Mouse (Mus musculus) heart, adult 2 months (tissue): ENCODE results near the gene Rbl2. TPM values are rescaled to one million over a fixed set of nuclear protein-coding genes. Genes with fewer than 3 reads are reported as not detected.
A peak's percentile ranks its signal among the peaks of the same experiment; 100 is the strongest.

Source experiments
- DNase-seq, 2 experiments: peaks; one replicate each; pipeline ENCODE4 v3.0.0; 2021
- H3K27ac ChIP-seq: fragments of 200-600 bp; 2 replicates; pipeline ENCODE4 v1.8.1; 2022
- H3K27me3 ChIP-seq: fragments of 200-500 bp; 2 replicates; pipeline ENCODE4 v1.6.1; 2012; ENCODE audit warnings: mild to moderate bottlenecking, low read length, inconsistent platforms, mixed read lengths; ENCODE audit not compliant: control insufficient read depth, insufficient read depth
- H3K36me3 ChIP-seq: fragments of 200-500 bp; 2 replicates; pipeline ENCODE4 v1.6.1; 2012; ENCODE audit warnings: low read length, inconsistent platforms; ENCODE audit not compliant: control insufficient read depth, insufficient read depth
- H3K4me1 ChIP-seq: fragments of 200-500 bp; 2 replicates; pipeline ENCODE4 v1.6.1; 2011; ENCODE audit warnings: low read length; ENCODE audit not compliant: control insufficient read depth, insufficient read depth
- H3K4me3 ChIP-seq: fragments of 200-600 bp; 2 replicates; pipeline ENCODE4 v1.8.1; 2022
- H3K79me2 ChIP-seq: fragments of 200-500 bp; replicated peaks from 2 replicates; pipeline ENCODE4 v1.6.1; 2012; ENCODE audit warnings: mild to moderate bottlenecking, inconsistent platforms, low read length, moderate library complexity, mixed read lengths; ENCODE audit not compliant: control insufficient read depth, insufficient read depth
- H3K9ac ChIP-seq: fragments of 200-500 bp; 2 replicates; pipeline ENCODE4 v1.6.1; 2012; ENCODE audit warnings: low read depth, mild to moderate bottlenecking, control low read depth, inconsistent platforms, low read length, mixed read lengths
- CTCF ChIP-seq: fragments of 200-600 bp; IDR thresholded peaks from 2 replicates; pipeline ENCODE4 v1.8.1; 2022; ENCODE audit warnings: antibody characterized with exemption, mild to moderate bottlenecking, moderate library complexity
- EP300 ChIP-seq: fragments of 200-500 bp; IDR thresholded peaks from 2 replicates; pipeline ENCODE4 v1.6.1; 2011; ENCODE audit warnings: low read depth, low read length, control low read depth; ENCODE audit not compliant: insufficient read depth
- POLR2A ChIP-seq: fragments of 200-500 bp; IDR thresholded peaks from 2 replicates; pipeline ENCODE4 v1.6.1; 2011; ENCODE audit warnings: mild to moderate bottlenecking, low read depth, low read length, control low read depth; ENCODE audit not compliant: insufficient read depth
- WGBS: fragments of 180-500 bp; shearing (Covaris S2); methylation state at CpG from one replicate; pipeline ENCODE4 v1.1.7; 2018; 5-methylcytosine and 5-hydroxymethylcytosine counted together
- intact Hi-C: fragments of 180-260 bp; cut with DNase I; formaldehyde crosslinking; loops from one replicate; pipeline ENCODE4 v1.15.1; 2025
- polyA plus RNA-seq: library from polyadenylated mRNA; depleted of rRNA; stranded (reverse); fragments of >200 nt; gene quantifications from 2 replicates; pipeline ENCODE4 v1.2.3, GENCODE M21; 2012
- total RNA-seq, 2 experiments: library from RNA; stranded (reverse); gene quantifications; 2 replicates each; pipeline ENCODE4 v1.2.3; 2021

The Rbl2 gene
- total and polyA plus RNA-seq, 3 experiments: 25.8 to 41.7 (median 30.4) TPM

- Histone ChIP-seq H3K27me3 (no peaks in the 10 kb centered on the region), H3K79me2 (no peaks in the 10 kb centered on the region), H3K9ac (no peak overlapping the region), H3K4me3 (no peak overlapping the region), H3K4me1 (no peaks in the 10 kb centered on the region), H3K36me3 (no peaks in the 10 kb centered on the region), H3K27ac (no peak overlapping the region)
- intact Hi-C loops: no loop called here
- WGBS: 64% methylated on average over 15 of the region's 15 CpGs
- DNase-seq: no peak
- no peak for TF ChIP-seq POLR2A
- no peak for TF ChIP-seq CTCF
- TF ChIP-seq EP300: no peak
Observed at GRCm38 (mm10) chr8:91148643-91149178, 78.9 kb downstream of the Rbl2 start.

- Histone ChIP-seq H3K27me3 (no peaks in the 10 kb centered on the region), H3K36me3 (no peaks in the 10 kb centered on the region), H3K27ac (no peak overlapping the region), H3K79me2 (no peaks in the 10 kb centered on the region), H3K9ac (no peak overlapping the region), H3K4me1 (no peaks in the 10 kb centered on the region), H3K4me3 (no peak overlapping the region)
- intact Hi-C loops: no loop called here
- TF ChIP-seq CTCF: no peak
- TF ChIP-seq POLR2A: no peak
- TF ChIP-seq EP300: no peak
- DNase-seq: no peak
- WGBS: 65% methylated on average over 3 of the region's 3 CpGs
Observed at GRCm38 (mm10) chr8:91149298-91149697, 79.4 kb downstream of the Rbl2 start.

GRCm38 (mm10) chr8:91151531-91151930, 81.7 kb downstream of the Rbl2 start:
- no peak overlapping the region for H3K9ac ChIP-seq
- TF ChIP-seq POLR2A: no peak
- no peak for TF ChIP-seq CTCF
- no peak for TF ChIP-seq EP300
- 92% methylated on average over 7 of the region's 7 CpGs for WGBS
- H3K27me3 ChIP-seq: no peaks in the 10 kb centered on the region
- no peaks in the 10 kb centered on the region for H3K4me1 ChIP-seq
- intact Hi-C loops: no loop called here
- no peak overlapping the region for H3K4me3 ChIP-seq
- H3K79me2 ChIP-seq: no peaks in the 10 kb centered on the region
- no peak for DNase-seq
- no peaks in the 10 kb centered on the region for H3K36me3 ChIP-seq
- H3K27ac ChIP-seq: no peak overlapping the region

GRCm38 (mm10) chr8:91153831-91154230, 84.0 kb downstream of the Rbl2 start:
- no peak for TF ChIP-seq POLR2A
- TF ChIP-seq CTCF: 0 out of 2 replicates have a peak, but pooled peaks have one; percentile 3
- no peak for DNase-seq
- no peaks in the 10 kb centered on the region for H3K36me3 ChIP-seq
- no peak overlapping the region for H3K4me3 ChIP-seq
- H3K27ac ChIP-seq: no peak overlapping the region
- no peaks in the 10 kb centered on the region for H3K27me3 ChIP-seq
- H3K9ac ChIP-seq: no peak overlapping the region
- 66% methylated on average over 3 of the region's 3 CpGs for WGBS
- intact Hi-C loops: no loop called here
- H3K4me1 ChIP-seq: no peaks in the 10 kb centered on the region
- no peaks in the 10 kb centered on the region for H3K79me2 ChIP-seq

- intact Hi-C loops: no loop called here
- 51% methylated on average over 6 of the region's 6 CpGs for WGBS
Observed at GRCm38 (mm10) chr8:91154564-91154963, 84.7 kb downstream of the Rbl2 start.

GRCm38 (mm10) chr8:91158617-91159016, 88.8 kb downstream of the Rbl2 start:
- Histone ChIP-seq H3K9ac (no peak overlapping the region), H3K4me3 (no peak overlapping the region), H3K27me3 (no peaks in the 10 kb centered on the region), H3K79me2 (no peaks in the 10 kb centered on the region), H3K27ac (no peak overlapping the region), H3K4me1 (no peaks in the 10 kb centered on the region), H3K36me3 (no peaks in the 10 kb centered on the region)
- WGBS: 89% methylated on average over 10 of the region's 10 CpGs
- intact Hi-C loops: no loop called here
- DNase-seq: no peak
- TF ChIP-seq EP300: no peak
- no peak for TF ChIP-seq POLR2A
- TF ChIP-seq CTCF: no peak

More at GRCm38 (mm10) chr8:91154564-91154963, 84.7 kb downstream of the Rbl2 start:
- Histone ChIP-seq H3K27me3 (no peaks in the 10 kb centered on the region), H3K79me2 (no peaks in the 10 kb centered on the region), H3K4me1 (no peaks in the 10 kb centered on the region), H3K36me3 (no peaks in the 10 kb centered on the region), H3K9ac (no peak overlapping the region), H3K4me3 (no peak overlapping the region), H3K27ac (no peak overlapping the region)
- peak; percentile 34 for TF ChIP-seq CTCF
- no peak for TF ChIP-seq POLR2A
- no peak for DNase-seq
